Mouse (Mus musculus): ENCODE results near the gene Arhgef38. TPM values are rescaled to one million over a fixed set of nuclear protein-coding genes. Genes with fewer than 3 reads are reported as not detected.

The Arhgef38 gene
- polyA plus RNA-seq, 1 experiment from 2014 or later, result not detected

GRCm38 (mm10) chr3:133215198-133215819 lies 19.4 kb downstream of the Arhgef38 start:
- no peak overlapping the region for H3K4me3 ChIP-seq (replicated peaks)
- no peaks in the 10 kb centered on the region for H3K9me3 ChIP-seq
- no peak overlapping the region for H3K9ac ChIP-seq (replicated peaks)
- no peaks in the 10 kb centered on the region for H3K4me1 ChIP-seq (replicated peaks)
- no peak for ATAC-seq (ENCODE audit: insufficient number of reproducible peaks, insufficient read depth, low FRiP score, low TSS enrichment, low read depth)
- WGBS, result 87% methylated on average over 5 of the region's 5 CpGs
- H3K27me3 ChIP-seq, result no peaks in the 10 kb centered on the region
- H3K4me2 ChIP-seq, result no peak overlapping the region
- H3K36me3 ChIP-seq, result no peaks in the 10 kb centered on the region
- no peak overlapping the region for H3K27ac ChIP-seq

- Histone ChIP-seq H3K9ac (replicated peaks) (no peak overlapping the region), H3K4me3 (replicated peaks) (no peak overlapping the region), H3K4me2 (no peak overlapping the region), H3K27me3 (no peaks in the 10 kb centered on the region), H3K4me1 (replicated peaks) (no peaks in the 10 kb centered on the region), H3K9me3 (no peaks in the 10 kb centered on the region), H3K27ac (no peak overlapping the region), H3K36me3 (no peaks in the 10 kb centered on the region)
- ATAC-seq (ENCODE audit: insufficient number of reproducible peaks, insufficient read depth, low FRiP score, low TSS enrichment, low read depth), result no peak
- WGBS, result 92% methylated on average over 3 of the region's 3 CpGs
These were observed 21.2 kb downstream of the Arhgef38 start for GRCm38 (mm10) chr3:133213434-133214114.

- WGBS, result 90% methylated on average over 3 of the region's 3 CpGs
- Histone ChIP-seq H3K9ac (replicated peaks) (no peak overlapping the region), H3K4me3 (replicated peaks) (no peak overlapping the region), H3K9me3 (no peaks in the 10 kb centered on the region), H3K27me3 (no peaks in the 10 kb centered on the region), H3K36me3 (no peaks in the 10 kb centered on the region), H3K27ac (no peak overlapping the region), H3K4me2 (no peak overlapping the region), H3K4me1 (replicated peaks) (no peaks in the 10 kb centered on the region)
- ATAC-seq (ENCODE audit: insufficient number of reproducible peaks, insufficient read depth, low FRiP score, low TSS enrichment, low read depth), result no peak
These were observed 23.4 kb downstream of the Arhgef38 start for GRCm38 (mm10) chr3:133211324-133211723.

- H3K9ac ChIP-seq (replicated peaks), result no peak overlapping the region
- no peak for ATAC-seq (ENCODE audit: insufficient number of reproducible peaks, insufficient read depth, low FRiP score, low TSS enrichment, low read depth)
- no peak overlapping the region for H3K4me3 ChIP-seq (replicated peaks)
- no peak overlapping the region for H3K27ac ChIP-seq
- H3K36me3 ChIP-seq, result no peaks in the 10 kb centered on the region
- no peaks in the 10 kb centered on the region for H3K4me1 ChIP-seq (replicated peaks)
- H3K9me3 ChIP-seq, result no peaks in the 10 kb centered on the region
- 67% methylated on average over 2 of the region's 2 CpGs for WGBS
- H3K4me2 ChIP-seq, result no peak overlapping the region
- no peaks in the 10 kb centered on the region for H3K27me3 ChIP-seq
These were observed 31.0 kb downstream of the Arhgef38 start for GRCm38 (mm10) chr3:133203713-133204112.

GRCm38 (mm10) chr3:133202171-133202570 lies 32.6 kb downstream of the Arhgef38 start:
- WGBS, result 89% methylated on average over 13 of the region's 13 CpGs
- Histone ChIP-seq H3K9ac (replicated peaks) (no peak overlapping the region), H3K4me3 (replicated peaks) (no peak overlapping the region), H3K27me3 (no peaks in the 10 kb centered on the region), H3K27ac (no peak overlapping the region), H3K4me2 (no peak overlapping the region), H3K9me3 (no peaks in the 10 kb centered on the region), H3K4me1 (replicated peaks) (no peaks in the 10 kb centered on the region), H3K36me3 (no peaks in the 10 kb centered on the region)
- no peak for ATAC-seq (ENCODE audit: insufficient number of reproducible peaks, insufficient read depth, low FRiP score, low TSS enrichment, low read depth)

- no peak overlapping the region for H3K27ac ChIP-seq
- no peak overlapping the region for H3K9ac ChIP-seq (replicated peaks)
- H3K4me3 ChIP-seq (replicated peaks), result no peak overlapping the region
- 84% methylated on average over 3 of the region's 3 CpGs for WGBS
- H3K9me3 ChIP-seq, result no peaks in the 10 kb centered on the region
- no peaks in the 10 kb centered on the region for H3K36me3 ChIP-seq
- no peaks in the 10 kb centered on the region for H3K27me3 ChIP-seq
- no peaks in the 10 kb centered on the region for H3K4me1 ChIP-seq (replicated peaks)
- H3K4me2 ChIP-seq, result no peak overlapping the region
- ATAC-seq (ENCODE audit: insufficient number of reproducible peaks, insufficient read depth, low FRiP score, low TSS enrichment, low read depth), result no peak
These were observed 45.8 kb downstream of the Arhgef38 start for GRCm38 (mm10) chr3:133188930-133189329.

GRCm38 (mm10) chr3:133187524-133187923 lies 47.2 kb downstream of the Arhgef38 start:
- Histone ChIP-seq H3K9ac (replicated peaks) (no peak overlapping the region), H3K27ac (no peak overlapping the region), H3K9me3 (no peaks in the 10 kb centered on the region), H3K4me2 (no peak overlapping the region), H3K4me1 (replicated peaks) (no peaks in the 10 kb centered on the region), H3K36me3 (no peaks in the 10 kb centered on the region), H3K27me3 (no peaks in the 10 kb centered on the region), H3K4me3 (replicated peaks) (no peak overlapping the region)
- WGBS, result 89% methylated on average over 3 of the region's 3 CpGs
- no peak for ATAC-seq (ENCODE audit: insufficient number of reproducible peaks, insufficient read depth, low FRiP score, low TSS enrichment, low read depth)

- Histone ChIP-seq H3K9me3 (no peaks in the 10 kb centered on the region), H3K27ac (no peak overlapping the region), H3K4me3 (replicated peaks) (no peak overlapping the region), H3K27me3 (no peaks in the 10 kb centered on the region), H3K36me3 (no peaks in the 10 kb centered on the region), H3K4me1 (replicated peaks) (0 out of 2 replicates have a peak, but pooled peaks cover 5% of the 10 kb centered on the region), H3K9ac (replicated peaks) (no peak overlapping the region), H3K4me2 (no peak overlapping the region)
- WGBS, result 64% methylated on average over 12 of the region's 12 CpGs
- ATAC-seq (ENCODE audit: insufficient number of reproducible peaks, insufficient read depth, low FRiP score, low TSS enrichment, low read depth), result no peak
These were observed 58.6 kb downstream of the Arhgef38 start for GRCm38 (mm10) chr3:133176033-133176750.

GRCm38 (mm10) chr3:133172291-133172690 lies 62.5 kb downstream of the Arhgef38 start:
- no peak overlapping the region for H3K4me2 ChIP-seq
- H3K4me1 ChIP-seq (replicated peaks), result 0 out of 2 replicates have a peak, but pooled peaks cover 5% of the 10 kb centered on the region
- ATAC-seq (ENCODE audit: insufficient number of reproducible peaks, insufficient read depth, low FRiP score, low TSS enrichment, low read depth), result no peak
- no peaks in the 10 kb centered on the region for H3K36me3 ChIP-seq
- no peak overlapping the region for H3K4me3 ChIP-seq (replicated peaks)
- WGBS, result 90% methylated on average over 4 of the region's 4 CpGs
- no peaks in the 10 kb centered on the region for H3K9me3 ChIP-seq
- H3K9ac ChIP-seq (replicated peaks), result no peak overlapping the region
- no peak overlapping the region for H3K27ac ChIP-seq
- no peaks in the 10 kb centered on the region for H3K27me3 ChIP-seq

- no peak overlapping the region for H3K4me2 ChIP-seq
- 89% methylated on average over 7 of the region's 7 CpGs for WGBS
- no peak overlapping the region for H3K27ac ChIP-seq
- no peak overlapping the region for H3K4me3 ChIP-seq (replicated peaks)
- no peak overlapping the region for H3K9ac ChIP-seq (replicated peaks)
- no peaks in the 10 kb centered on the region for H3K9me3 ChIP-seq
- no peaks in the 10 kb centered on the region for H3K4me1 ChIP-seq (replicated peaks)
- ATAC-seq (ENCODE audit: insufficient number of reproducible peaks, insufficient read depth, low FRiP score, low TSS enrichment, low read depth), result no peak
- H3K36me3 ChIP-seq, result no peaks in the 10 kb centered on the region
- H3K27me3 ChIP-seq, result no peaks in the 10 kb centered on the region
These were observed 65.0 kb downstream of the Arhgef38 start for GRCm38 (mm10) chr3:133169737-133170136.

- H3K27ac ChIP-seq, result no peak overlapping the region
- ATAC-seq (ENCODE audit: insufficient number of reproducible peaks, insufficient read depth, low FRiP score, low TSS enrichment, low read depth), result no peak
- no peak overlapping the region for H3K4me3 ChIP-seq (replicated peaks)
- no peaks in the 10 kb centered on the region for H3K9me3 ChIP-seq
- H3K4me1 ChIP-seq (replicated peaks), result no peaks in the 10 kb centered on the region
- no peaks in the 10 kb centered on the region for H3K36me3 ChIP-seq
- H3K27me3 ChIP-seq, result no peaks in the 10 kb centered on the region
- WGBS, result 77% methylated on average over 6 of the region's 6 CpGs
- no peak overlapping the region for H3K9ac ChIP-seq (replicated peaks)
- H3K4me2 ChIP-seq, result no peak overlapping the region
These were observed 67.2 kb downstream of the Arhgef38 start for GRCm38 (mm10) chr3:133167550-133167949.
